Comparison of ENCODE assay signal across 8 mouse cellular contexts in genomic region chr5:57717906-57718875, GRCm38 (mm10). TPM values are rescaled to one million over a fixed set of nuclear protein-coding genes. Genes with fewer than 3 reads are reported as not detected.
DNase-seq lines count a peak whose midpoint lies in the region; ATAC-seq and TF ChIP-seq lines count a peak whose summit lies in the region.

Pcdh7 (plus strand) TSS chr5:57717967.

- H3K9ac ChIP-seq in ES-E14 (ENCODE audit: insufficient read depth, low read depth, low read length, poor library complexity, severe bottlenecking) = peak within 1 kb of the TSS; percentile 14; the same call in 1 of the 2 replicates
- peak within 1 kb of the TSS; percentile 77 for H3K9ac ChIP-seq in forebrain, embryonic 15.5 days (replicated peaks)
- H3K9ac ChIP-seq in heart, embryonic 16.5 days (ENCODE audit: low read length) = peak within 1 kb of the TSS; percentile 91
- peak within 1 kb of the TSS; percentile 59 for H3K9ac ChIP-seq in lung, embryonic 15.5 days

- no peaks in the 10 kb centered on the region for H3K9me3 ChIP-seq in ES-E14 (ENCODE audit: control insufficient read depth, insufficient read depth, low read depth, low read length)
- H3K9me3 ChIP-seq in forebrain, embryonic 15.5 days = no peaks in the 10 kb centered on the region
- H3K9me3 ChIP-seq in heart, embryonic 16.5 days (replicated peaks; ENCODE audit: control insufficient read depth, low read length) = no peaks in the 10 kb centered on the region
- H3K9me3 ChIP-seq in lung, embryonic 15.5 days = no peaks in the 10 kb centered on the region

- under 1% methylated on average over 70 of the region's 70 CpGs for WGBS in forebrain, embryonic 15.5 days
- under 1% methylated on average over 70 of the region's 70 CpGs for WGBS in heart, embryonic 16.5 days
- WGBS in lung, embryonic 15.5 days = 0% methylated on average over 70 of the region's 70 CpGs

- peak within 1 kb of the TSS; percentile 59 to 65 for H3K4me3 ChIP-seq in ES-E14 (ENCODE audit: insufficient read depth in 1 of 2, low read depth in 1 of 2, low read length in 2 of 2, poor library complexity in 1 of 2, severe bottlenecking in 1 of 2)
- H3K4me3 ChIP-seq in forebrain, embryonic 15.5 days = peak within 1 kb of the TSS; percentile 77
- peak within 1 kb of the TSS; percentile 83 for H3K4me3 ChIP-seq in heart, embryonic 16.5 days (ENCODE audit: low read length)
- peak within 1 kb of the TSS; percentile 68 for H3K4me3 ChIP-seq in lung, embryonic 15.5 days

- no peaks in the 10 kb centered on the region for H3K27me3 ChIP-seq in forebrain, embryonic 15.5 days
- 0 out of 2 replicates have a peak, but pooled peaks cover 3% of the 10 kb centered on the region for H3K27me3 ChIP-seq in heart, embryonic 16.5 days (ENCODE audit: control insufficient read depth, insufficient read depth, low read length)
- H3K27me3 ChIP-seq in lung, embryonic 15.5 days = peaks cover 25% of the 10 kb centered on the region

- H3K27ac ChIP-seq in ES-E14 (ENCODE audit: insufficient read depth, low read depth, low read length, poor library complexity, severe bottlenecking) = no peak within 1 kb of the TSS
- peak within 1 kb of the TSS; percentile 87 for H3K27ac ChIP-seq in forebrain, embryonic 15.5 days (replicated peaks)
- peak within 1 kb of the TSS; percentile 97 for H3K27ac ChIP-seq in heart, embryonic 16.5 days (ENCODE audit: low read length)
- peak within 1 kb of the TSS; percentile 92 for H3K27ac ChIP-seq in lung, embryonic 15.5 days

- no peaks in the 10 kb centered on the region for H3K36me3 ChIP-seq in ES-E14 (ENCODE audit: control insufficient read depth, insufficient read depth, low read length, poor library complexity, severe bottlenecking)
- H3K36me3 ChIP-seq in forebrain, embryonic 15.5 days = no peaks in the 10 kb centered on the region
- H3K36me3 ChIP-seq in heart, embryonic 16.5 days (ENCODE audit: control insufficient read depth, insufficient read depth) = no peaks in the 10 kb centered on the region
- H3K36me3 ChIP-seq in lung, embryonic 15.5 days = no peaks in the 10 kb centered on the region

- in situ Hi-C loops in ES-E14 (cut with MboI; ENCODE audit: low sequenced_read_pairs in 2 of 2, unreplicated experiment in 2 of 2) = no loop called here

- DNase-seq in ES-E14 (ENCODE audit: low read depth, low spot score) = peak; percentile 29
- peak; percentile 9 for DNase-seq in cerebellum, adult 11 months
- DNase-seq in layer of hippocampus, adult 18-20 months (ENCODE audit: low spot score in 2 of 2) = peak; percentile 48 to 66
- peak; percentile 26 for DNase-seq in ovary, postnatal 10 days (ENCODE audit: low spot score)
- peak; percentile 24 for DNase-seq in urinary bladder, postnatal 10 days (ENCODE audit: low spot score)

- peaks cover 0 to 5% of the 10 kb centered on the region in 2 experiments; a peak in 2 of 4 replicates for H3K4me1 ChIP-seq in ES-E14 (ENCODE audit: control insufficient read depth in 2 of 2, insufficient read depth in 2 of 2, low read length in 2 of 2, poor library complexity in 1 of 2)
- peaks cover 28% of the 10 kb centered on the region for H3K4me1 ChIP-seq in forebrain, embryonic 15.5 days
- 0 out of 2 replicates have a peak, but pooled peaks cover 2% of the 10 kb centered on the region for H3K4me1 ChIP-seq in heart, embryonic 16.5 days (ENCODE audit: control insufficient read depth, insufficient read depth, low read length)
- H3K4me1 ChIP-seq in lung, embryonic 15.5 days = peaks cover 37% of the 10 kb centered on the region

- ATAC-seq in forebrain, embryonic 15.5 days (replicated peaks) = peak; percentile 42
- ATAC-seq in heart, embryonic 16.5 days (replicated peaks; ENCODE audit: extremely low read depth, insufficient read depth, low FRiP score) = peak; percentile 45
- ATAC-seq in lung, embryonic 15.5 days (ENCODE audit: borderline replicate concordance, extremely low read depth, low FRiP score, low TSS enrichment) = peak; percentile 11

- peak within 1 kb of the TSS; percentile 96 for H3K4me2 ChIP-seq in forebrain, embryonic 15.5 days (replicated peaks)
- peak within 1 kb of the TSS; percentile 97 for H3K4me2 ChIP-seq in heart, embryonic 16.5 days (ENCODE audit: low read depth, low read length)
- peak within 1 kb of the TSS; percentile 98 for H3K4me2 ChIP-seq in lung, embryonic 15.5 days

TF ChIP-seq in ES-E14, 5 proteins besides CTCF, POLR2A, EP300 and RAD21:
- TF ChIP-seq CHD2 (IDR thresholded peaks at IDR 0.05; ENCODE audit: low read depth, low read length) = no peak
- TF ChIP-seq ZNF384 (IDR thresholded peaks at IDR 0.05; ENCODE audit: low read depth, low read length) = no peak
- TF ChIP-seq ZC3H11A (IDR thresholded peaks at IDR 0.05; ENCODE audit: borderline replicate concordance, low read depth, low read length) = no peak
- TF ChIP-seq MAFK (IDR thresholded peaks at IDR 0.05; ENCODE audit: insufficient read depth, low read depth, low read length) = no peak
- no peak for TF ChIP-seq HCFC1 (IDR thresholded peaks at IDR 0.05; ENCODE audit: borderline replicate concordance, insufficient read depth, low read length)

RNA-seq across cellular contexts. Expression of gene Pcdh7, which starts in this region (rescaled TPM):
- 1.4 and 11.9 TPM in 2 replicates for total RNA-seq in ES-E14 (2012; rRNA removed)
- 10.7 and 13.3 TPM in 2 replicates for polyA plus RNA-seq in forebrain, embryonic 15.5 days (2015; fragmentation: Nextera tagmentation; extraction: Ambion mirVana)
- 22.7 and 22.8 TPM in 2 replicates for polyA plus RNA-seq in heart, embryonic 16.5 days (2015; fragmentation: Nextera tagmentation; extraction: Ambion mirVana)
- 10 to 100 TPM; 57.1 to 58.3 TPM for total RNA-seq in layer of hippocampus, adult 18-20 months (2021)
- polyA plus RNA-seq in lung, embryonic 15.5 days (2015; fragmentation: Nextera tagmentation; extraction: Ambion mirVana) = 3.6 and 3.7 TPM in 2 replicates

Comparison
In these comparisons a context has a peak if more than half of its experiments do, and no peak if none do; other contexts are left out.
1. H3K9ac ChIP-seq: peak in every context shown above with its lines; median percentile 91 in heart, embryonic 16.5 days; 77 in forebrain, embryonic 15.5 days; 59 in lung, embryonic 15.5 days; 14 in ES-E14.